Mouse (Mus musculus): ENCODE measurements around the gene Batf3.

DNA sequence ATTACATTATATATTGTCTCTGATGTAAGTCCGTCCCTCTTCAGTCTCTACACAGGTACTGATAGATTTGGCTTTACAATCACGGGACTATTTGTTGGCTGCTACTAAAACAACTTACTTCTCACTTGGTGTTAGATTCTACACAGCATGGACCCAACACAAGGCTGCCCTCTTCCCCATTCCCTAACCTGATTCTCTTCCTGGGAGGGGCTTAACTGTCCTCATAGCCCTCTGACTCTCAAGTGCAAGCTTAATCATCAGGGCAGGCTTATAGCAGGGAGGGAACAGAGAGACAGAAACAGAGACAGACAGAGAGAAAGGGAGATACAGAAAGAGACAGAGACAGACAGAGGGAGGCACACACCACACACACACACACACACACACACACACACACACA is 34.0 kb downstream of the Batf3 start:
- TF ChIP-seq CTCF (IDR thresholded peaks at IDR 0.05; ENCODE audit: low read depth, low read length) (no peak), EP300 (IDR thresholded peaks at IDR 0.05; ENCODE audit: insufficient read depth, low read depth, low read length) (no peak), POLR2A (IDR thresholded peaks at IDR 0.05; ENCODE audit: insufficient read depth, low read length) (no peak)

All from ES-Bruce4 (cell line).